Mouse (Mus musculus): Measurements from ENCODE around the gene Sept3. TPM values are rescaled to one million over a fixed set of nuclear protein-coding genes. Genes with fewer than 3 reads are reported as not detected.
"Not testable (repeated sequence)": the region's sequence is repeated elsewhere in the genome, so short reads cannot be mapped to it uniquely, and the experiment has no call there.

Gene Sept3
- polyA plus RNA-seq, 1 experiment from 2014 or later = 157 TPM

GRCm38 (mm10) chr15:82236565-82236964 lies 38.1 kb upstream of the Sept3 start:
- DNase-seq (ENCODE audit: low spot score) = peak; percentile 88
- no peaks in the 10 kb centered on the region for H3K27me3 ChIP-seq (ENCODE audit: control insufficient read depth, insufficient read depth, low read length)
- WGBS = 16% methylated on average over 5 of the region's 5 CpGs
- H3K4me1 ChIP-seq (replicated peaks; ENCODE audit: control insufficient read depth, insufficient read depth, low read length) = no peaks in the 10 kb centered on the region
- H3K27ac ChIP-seq (ENCODE audit: low read depth, low read length) = no peak overlapping the region
- H3K4me2 ChIP-seq (ENCODE audit: low read depth, low read length, severe bottlenecking) = no peak overlapping the region
- H3K36me3 ChIP-seq (ENCODE audit: control insufficient read depth, insufficient read depth, low read length) = peaks cover 2% of the 10 kb centered on the region; the same call in 1 of the 2 replicates
- peak; percentile 76 for ATAC-seq (replicated peaks; ENCODE audit: low FRiP score)
- no peak overlapping the region for H3K9ac ChIP-seq (ENCODE audit: low read length)
- no peaks in the 10 kb centered on the region for H3K9me3 ChIP-seq (ENCODE audit: control insufficient read depth, low read length)
- H3K4me3 ChIP-seq (ENCODE audit: low read depth, low read length) = no peak overlapping the region

- Histone ChIP-seq H3K9ac (ENCODE audit: low read length) (peak overlapping the region; percentile 74), H3K27ac (ENCODE audit: low read depth, low read length) (no peak overlapping the region), H3K36me3 (ENCODE audit: control insufficient read depth, insufficient read depth, low read length) (peaks cover 2% of the 10 kb centered on the region; the same call in 1 of the 2 replicates), H3K9me3 (ENCODE audit: control insufficient read depth, low read length) (no peaks in the 10 kb centered on the region), H3K27me3 (ENCODE audit: control insufficient read depth, insufficient read depth, low read length) (no peaks in the 10 kb centered on the region), H3K4me3 (ENCODE audit: low read depth, low read length) (peak overlapping the region; percentile 70), H3K4me1 (replicated peaks; ENCODE audit: control insufficient read depth, insufficient read depth, low read length) (peaks cover 3% of the 10 kb centered on the region), H3K4me2 (ENCODE audit: low read depth, low read length, severe bottlenecking) (peak overlapping the region; percentile 60)
- DNase-seq (ENCODE audit: low spot score) (no peak), ATAC-seq (replicated peaks; ENCODE audit: low FRiP score) (no peak)
- 77% methylated on average over 3 of the region's 3 CpGs for WGBS
These were observed 31.4 kb upstream of the Sept3 start for GRCm38 (mm10) chr15:82243311-82243710.

GRCm38 (mm10) chr15:82243742-82244114 lies 31.0 kb upstream of the Sept3 start:
- peaks cover 3% of the 10 kb centered on the region for H3K4me1 ChIP-seq (replicated peaks; ENCODE audit: control insufficient read depth, insufficient read depth, low read length)
- H3K9me3 ChIP-seq (ENCODE audit: control insufficient read depth, low read length) = no peaks in the 10 kb centered on the region
- WGBS = 9% methylated on average over 12 of the region's 12 CpGs
- H3K27me3 ChIP-seq (ENCODE audit: control insufficient read depth, insufficient read depth, low read length) = no peaks in the 10 kb centered on the region
- DNase-seq (ENCODE audit: low spot score) (no peak), ATAC-seq (replicated peaks; ENCODE audit: low FRiP score) (no peak; the same call in 1 of the 2 replicates)
- peak overlapping the region; percentile 74 for H3K9ac ChIP-seq (ENCODE audit: low read length)
- H3K36me3 ChIP-seq (ENCODE audit: control insufficient read depth, insufficient read depth, low read length) = peaks cover 2% of the 10 kb centered on the region; the same call in 1 of the 2 replicates
- peak overlapping the region; percentile 95; the same call in 1 of the 2 replicates for H3K27ac ChIP-seq (ENCODE audit: low read depth, low read length)
- H3K4me2 ChIP-seq (ENCODE audit: low read depth, low read length, severe bottlenecking) = peak overlapping the region; percentile 60
- peak overlapping the region; percentile 70 for H3K4me3 ChIP-seq (ENCODE audit: low read depth, low read length)

- H3K9ac ChIP-seq (ENCODE audit: low read length) = peak within 1 kb of the TSS; percentile 74
- peak within 1 kb of the TSS; percentile 95 for H3K27ac ChIP-seq (ENCODE audit: low read depth, low read length)
- H3K4me2 ChIP-seq (ENCODE audit: low read depth, low read length, severe bottlenecking) = peak within 1 kb of the TSS; percentile 60
- ATAC-seq (replicated peaks; ENCODE audit: low FRiP score) (peak; percentile 97), DNase-seq (ENCODE audit: low spot score) (peak; percentile 96)
- H3K4me3 ChIP-seq (ENCODE audit: low read depth, low read length) = peak within 1 kb of the TSS; percentile 70
- H3K27me3 ChIP-seq (ENCODE audit: control insufficient read depth, insufficient read depth, low read length) = no peaks in the 10 kb centered on the region
- peaks cover 3% of the 10 kb centered on the region for H3K4me1 ChIP-seq (replicated peaks; ENCODE audit: control insufficient read depth, insufficient read depth, low read length)
- no peaks in the 10 kb centered on the region for H3K9me3 ChIP-seq (ENCODE audit: control insufficient read depth, low read length)
- under 1% methylated on average over 59 of the region's 65 CpGs for WGBS
- no peaks in the 10 kb centered on the region; the same call in 1 of the 2 replicates for H3K36me3 ChIP-seq (ENCODE audit: control insufficient read depth, insufficient read depth, low read length)
These were observed 30.4 kb upstream of the Sept3 start, which contains the start of gene Cenpm for GRCm38 (mm10) chr15:82244115-82244804. Gene Cenpm (minus strand): TSS chr15:82244748.

GRCm38 (mm10) chr15:82244805-82245161 lies 29.9 kb upstream of the Sept3 start:
- 26% methylated on average over 9 of the region's 9 CpGs for WGBS
- not testable (repeated sequence) for ATAC-seq (replicated peaks; ENCODE audit: low FRiP score); H3K4me1 ChIP-seq (replicated peaks; ENCODE audit: control insufficient read depth, insufficient read depth, low read length); H3K9me3 ChIP-seq (ENCODE audit: control insufficient read depth, low read length); DNase-seq (ENCODE audit: low spot score); H3K36me3 ChIP-seq (ENCODE audit: control insufficient read depth, insufficient read depth, low read length); H3K27me3 ChIP-seq (ENCODE audit: control insufficient read depth, insufficient read depth, low read length)
- Histone ChIP-seq H3K9ac (ENCODE audit: low read length) (peak overlapping the region; percentile 74), H3K4me2 (ENCODE audit: low read depth, low read length, severe bottlenecking) (peak overlapping the region; percentile 60), H3K4me3 (ENCODE audit: low read depth, low read length) (peak overlapping the region; percentile 70), H3K27ac (ENCODE audit: low read depth, low read length) (peak overlapping the region; percentile 95; the same call in 1 of the 2 replicates)

GRCm38 (mm10) chr15:82247131-82247776 lies 27.4 kb upstream of the Sept3 start:
- H3K4me3 ChIP-seq (ENCODE audit: low read depth, low read length) = no peak overlapping the region
- H3K27me3 ChIP-seq (ENCODE audit: control insufficient read depth, insufficient read depth, low read length) = no peaks in the 10 kb centered on the region
- no peak overlapping the region; the same call in 1 of the 2 replicates for H3K4me2 ChIP-seq (ENCODE audit: low read depth, low read length, severe bottlenecking)
- H3K9me3 ChIP-seq (ENCODE audit: control insufficient read depth, low read length) = no peaks in the 10 kb centered on the region
- ATAC-seq (replicated peaks; ENCODE audit: low FRiP score) = no peak
- no peak overlapping the region for H3K9ac ChIP-seq (ENCODE audit: low read length)
- H3K4me1 ChIP-seq (replicated peaks; ENCODE audit: control insufficient read depth, insufficient read depth, low read length) = peaks cover 3% of the 10 kb centered on the region
- H3K36me3 ChIP-seq (ENCODE audit: control insufficient read depth, insufficient read depth, low read length) = no peaks in the 10 kb centered on the region
- no peak for DNase-seq (ENCODE audit: low spot score)
- no peak overlapping the region for H3K27ac ChIP-seq (ENCODE audit: low read depth, low read length)
- 87% methylated on average over 3 of the region's 3 CpGs for WGBS

- H3K36me3 ChIP-seq (ENCODE audit: control insufficient read depth, insufficient read depth, low read length) = no peaks in the 10 kb centered on the region
- no peaks in the 10 kb centered on the region for H3K27me3 ChIP-seq (ENCODE audit: control insufficient read depth, insufficient read depth, low read length)
- WGBS = 95% methylated on average over 3 of the region's 3 CpGs
- H3K4me2 ChIP-seq (ENCODE audit: low read depth, low read length, severe bottlenecking) = no peak overlapping the region
- peaks cover 11% of the 10 kb centered on the region; the same call in 1 of the 2 replicates for H3K4me1 ChIP-seq (replicated peaks; ENCODE audit: control insufficient read depth, insufficient read depth, low read length)
- no peak overlapping the region for H3K4me3 ChIP-seq (ENCODE audit: low read depth, low read length)
- no peak overlapping the region for H3K27ac ChIP-seq (ENCODE audit: low read depth, low read length)
- no peak overlapping the region for H3K9ac ChIP-seq (ENCODE audit: low read length)
- ATAC-seq (replicated peaks; ENCODE audit: low FRiP score) (no peak), DNase-seq (ENCODE audit: low spot score) (no peak)
- no peaks in the 10 kb centered on the region for H3K9me3 ChIP-seq (ENCODE audit: control insufficient read depth, low read length)
These were observed 23.1 kb upstream of the Sept3 start for GRCm38 (mm10) chr15:82251579-82251978.

- WGBS = 92% methylated on average over 6 of the region's 6 CpGs
- Histone ChIP-seq H3K36me3 (ENCODE audit: control insufficient read depth, insufficient read depth, low read length) (no peaks in the 10 kb centered on the region), H3K27ac (ENCODE audit: low read depth, low read length) (no peak within 1 kb of the TSS), H3K4me3 (ENCODE audit: low read depth, low read length) (no peak within 1 kb of the TSS), H3K9ac (ENCODE audit: low read length) (no peak within 1 kb of the TSS), H3K4me2 (ENCODE audit: low read depth, low read length, severe bottlenecking) (no peak within 1 kb of the TSS), H3K4me1 (replicated peaks; ENCODE audit: control insufficient read depth, insufficient read depth, low read length) (peaks cover 13% of the 10 kb centered on the region; the same call in 1 of the 2 replicates), H3K27me3 (ENCODE audit: control insufficient read depth, insufficient read depth, low read length) (no peaks in the 10 kb centered on the region), H3K9me3 (ENCODE audit: control insufficient read depth, low read length) (no peaks in the 10 kb centered on the region)
- ATAC-seq (replicated peaks; ENCODE audit: low FRiP score) = no peak
- no peak for DNase-seq (ENCODE audit: low spot score)
These were observed 22.6 kb upstream of the Sept3 start, which contains the start of gene 1500009C09Rik for GRCm38 (mm10) chr15:82252097-82252496. Gene 1500009C09Rik (plus strand): TSS chr15:82252397.

Data from forebrain, embryonic 11.5 days (tissue).